Mouse (Mus musculus) testis, adult 2 months (tissue): ENCODE data around the gene Aqp7. TPM values are rescaled to one million over a fixed set of nuclear protein-coding genes. Genes with fewer than 3 reads are reported as not detected.

Experiments
- H3K27ac ChIP-seq: fragments of 200-500 bp; 2 replicates; pipeline ENCODE4 v1.5.1; 2012; ENCODE audit warnings: low read depth, low read length; ENCODE audit not compliant: control insufficient read depth, insufficient read depth
- H3K27me3 ChIP-seq: fragments of 200-500 bp; 2 replicates; pipeline ENCODE4 v1.6.1; 2012; ENCODE audit warnings: mild to moderate bottlenecking, low read length, moderate library complexity; ENCODE audit not compliant: control insufficient read depth, insufficient read depth
- H3K36me3 ChIP-seq: fragments of 200-500 bp; 2 replicates; pipeline ENCODE4 v1.6.1; 2012; ENCODE audit warnings: mild to moderate bottlenecking, low read length; ENCODE audit not compliant: control insufficient read depth, insufficient read depth
- H3K4me1 ChIP-seq: fragments of 200-500 bp; 2 replicates; pipeline ENCODE4 v1.6.1; 2012; ENCODE audit warnings: low read length; ENCODE audit not compliant: control insufficient read depth, insufficient read depth
- H3K4me3 ChIP-seq: fragments of 200-500 bp; 2 replicates; pipeline ENCODE4 v1.5.1; 2012; ENCODE audit warnings: low read depth, mild to moderate bottlenecking, low read length, moderate library complexity, mixed read lengths; ENCODE audit not compliant: control insufficient read depth
- CTCF ChIP-seq: fragments of 200-500 bp; IDR thresholded peaks from 2 replicates; pipeline ENCODE4 v1.5.1; 2012; ENCODE audit warnings: low read depth, mild to moderate bottlenecking, inconsistent platforms, low read length, moderate library complexity; ENCODE audit not compliant: control insufficient read depth, insufficient read depth, insufficient replicate concordance
- POLR2A ChIP-seq: fragments of 200-500 bp; IDR thresholded peaks from 2 replicates; pipeline ENCODE4 v1.6.1; 2012; ENCODE audit warnings: low read depth, mild to moderate bottlenecking, inconsistent platforms, low read length, moderate library complexity; ENCODE audit not compliant: control insufficient read depth
- polyA plus RNA-seq: library from polyadenylated mRNA; depleted of rRNA; stranded (reverse); fragments of >200 nt; gene quantifications from 2 replicates; pipeline ENCODE4 v1.2.3, GENCODE M21; 2012

Gene Aqp7
- polyA plus RNA-seq, 1 experiment: 174 TPM

- no peaks in the 10 kb centered on the region for H3K27me3 ChIP-seq
- no peaks in the 10 kb centered on the region for H3K36me3 ChIP-seq
- H3K27ac ChIP-seq: no peak overlapping the region
- H3K4me1 ChIP-seq: peaks cover 3% of the 10 kb centered on the region
- TF ChIP-seq CTCF (no peak), POLR2A (no peak)
- H3K4me3 ChIP-seq: no peak overlapping the region
Observed at GRCm38 (mm10) chr4:41073008-41073817, 25.3 kb upstream of the Aqp7 start.

- TF ChIP-seq POLR2A (no peak), CTCF (no peak)
- Histone ChIP-seq H3K36me3 (no peaks in the 10 kb centered on the region), H3K27ac (no peak overlapping the region), H3K4me3 (no peak overlapping the region), H3K4me1 (peaks cover 3% of the 10 kb centered on the region), H3K27me3 (no peaks in the 10 kb centered on the region)
Observed at GRCm38 (mm10) chr4:41071500-41072429, 23.8 kb upstream of the Aqp7 start.

GRCm38 (mm10) chr4:41065196-41065595 is 17.3 kb upstream of the Aqp7 start:
- no peak overlapping the region for H3K4me3 ChIP-seq
- TF ChIP-seq POLR2A (no peak), CTCF (no peak)
- no peaks in the 10 kb centered on the region for H3K36me3 ChIP-seq
- peaks cover 5% of the 10 kb centered on the region for H3K4me1 ChIP-seq
- no peaks in the 10 kb centered on the region for H3K27me3 ChIP-seq
- no peak overlapping the region for H3K27ac ChIP-seq

- Histone ChIP-seq H3K27ac (no peak overlapping the region), H3K36me3 (no peaks in the 10 kb centered on the region)
Observed at GRCm38 (mm10) chr4:41063894-41064673, 16.1 kb upstream of the Aqp7 start.

GRCm38 (mm10) chr4:41063351-41063750 is 15.4 kb upstream of the Aqp7 start:
- H3K36me3 ChIP-seq: no peaks in the 10 kb centered on the region
- no peak for TF ChIP-seq CTCF
- TF ChIP-seq POLR2A: no peak
- H3K4me3 ChIP-seq: no peak overlapping the region
- no peak overlapping the region for H3K27ac ChIP-seq
- H3K4me1 ChIP-seq: peaks cover 5% of the 10 kb centered on the region
- H3K27me3 ChIP-seq: no peaks in the 10 kb centered on the region

More at GRCm38 (mm10) chr4:41063894-41064673, 16.1 kb upstream of the Aqp7 start:
- peak; percentile 64; the same call in 1 of the 2 replicates for TF ChIP-seq CTCF
- TF ChIP-seq POLR2A: no peak
- Histone ChIP-seq H3K4me3 (no peak overlapping the region), H3K27me3 (no peaks in the 10 kb centered on the region), H3K4me1 (peaks cover 5% of the 10 kb centered on the region)

- TF ChIP-seq CTCF: no peak
- H3K27me3 ChIP-seq: no peaks in the 10 kb centered on the region
- H3K27ac ChIP-seq: no peak overlapping the region
- H3K4me1 ChIP-seq: peaks cover 7% of the 10 kb centered on the region
- H3K36me3 ChIP-seq: no peaks in the 10 kb centered on the region
- no peak overlapping the region for H3K4me3 ChIP-seq
Observed at GRCm38 (mm10) chr4:41057361-41057760, 9.4 kb upstream of the Aqp7 start.

- Histone ChIP-seq H3K4me3 (no peak overlapping the region), H3K27me3 (no peaks in the 10 kb centered on the region), H3K4me1 (peaks cover 7% of the 10 kb centered on the region), H3K27ac (no peak overlapping the region), H3K36me3 (no peaks in the 10 kb centered on the region)
- no peak for TF ChIP-seq CTCF
- TF ChIP-seq POLR2A: no peak
Observed at GRCm38 (mm10) chr4:41056742-41057332, 8.9 kb upstream of the Aqp7 start.
